Mouse (Mus musculus) liver, adult 2 months (tissue): Measurements from ENCODE around the gene Utp20. TPM values are rescaled to one million over a fixed set of nuclear protein-coding genes. Genes with fewer than 3 reads are reported as not detected.
A peak's percentile ranks its signal among the peaks of the same experiment; 100 is the strongest.
"Not testable (repeated sequence)": the region's sequence is repeated elsewhere in the genome, so short reads cannot be mapped to it uniquely, and the experiment has no call there.

Experiments used
- DNase-seq: peaks from one replicate; pipeline ENCODE4 v3.0.0-alpha.2; 2011; ENCODE audit warnings: low read depth, low spot score; ENCODE audit errors: extremely low read depth
- H3K27ac ChIP-seq: fragments of 200-500 bp; replicated peaks from 2 replicates; pipeline ENCODE4 v1.5.1; 2012; ENCODE audit warnings: low read depth, mild to moderate bottlenecking, control low read depth, inconsistent platforms, low read length; ENCODE audit not compliant: insufficient read depth
- H3K27me3 ChIP-seq: fragments of 200-500 bp; 2 replicates; pipeline ENCODE4 v1.6.1; 2012; ENCODE audit warnings: mild to moderate bottlenecking, moderate library complexity, low read length, inconsistent platforms; ENCODE audit not compliant: control insufficient read depth, insufficient read depth
- H3K36me3 ChIP-seq: fragments of 200-500 bp; 2 replicates; pipeline ENCODE4 v1.6.1; 2012; ENCODE audit warnings: low read length, inconsistent platforms; ENCODE audit not compliant: control insufficient read depth, insufficient read depth
- H3K4me1 ChIP-seq: fragments of 200-500 bp; 2 replicates; pipeline ENCODE4 v1.6.1; 2011; ENCODE audit warnings: low read length; ENCODE audit not compliant: control insufficient read depth, insufficient read depth
- H3K4me3 ChIP-seq: fragments of 200-500 bp; 2 replicates; pipeline ENCODE4 v1.5.1; 2011; ENCODE audit warnings: low read depth, mild to moderate bottlenecking, control low read depth, low read length, moderate library complexity; ENCODE audit not compliant: insufficient read depth
- H3K79me2 ChIP-seq: fragments of 200-500 bp; 2 replicates; pipeline ENCODE4 v1.6.1; 2012; ENCODE audit warnings: inconsistent platforms, mild to moderate bottlenecking, low read length, moderate library complexity; ENCODE audit not compliant: control insufficient read depth, insufficient read depth
- H3K9ac ChIP-seq: fragments of 200-500 bp; 2 replicates; pipeline ENCODE4 v1.6.1; 2012; ENCODE audit warnings: low read depth, mild to moderate bottlenecking, control low read depth, inconsistent platforms, low read length
- CTCF ChIP-seq: fragments of 200-500 bp; IDR thresholded peaks from 2 replicates; pipeline ENCODE4 v1.5.1; 2011; ENCODE audit warnings: low read depth, low read length, control low read depth
- POLR2A ChIP-seq: fragments of 200-500 bp; IDR thresholded peaks from 2 replicates; pipeline ENCODE4 v1.6.1; 2011; ENCODE audit warnings: low read length, control low read depth; ENCODE audit not compliant: insufficient read depth; ENCODE audit errors: extremely low read depth
- WGBS: fragments of 180-500 bp; shearing (Covaris S2); methylation state at CpG from one replicate; pipeline ENCODE4 v1.1.7; 2018; 5-methylcytosine and 5-hydroxymethylcytosine counted together
- polyA plus RNA-seq: library from polyadenylated mRNA; depleted of rRNA; stranded (reverse); fragments of >200 nt; gene quantifications from 2 replicates; pipeline ENCODE4 v1.2.3, GENCODE M21; 2012
- total RNA-seq: library from RNA; depleted of rRNA; stranded (reverse); fragments of >200 nt; gene quantifications from 2 replicates; pipeline ENCODE4 v1.2.3, GENCODE M21; 2014

Utp20 gene
- total and polyA plus RNA-seq, 2 experiments, result 3.4 to 9.4 TPM

- Histone ChIP-seq H3K27me3 (no peaks in the 10 kb centered on the region), H3K4me3 (no peak overlapping the region), H3K79me2 (no peaks in the 10 kb centered on the region), H3K36me3 (peaks cover 48% of the 10 kb centered on the region), H3K27ac (no peak overlapping the region), H3K9ac (no peak overlapping the region), H3K4me1 (no peaks in the 10 kb centered on the region)
- no peak for DNase-seq
- WGBS, result 91% methylated on average over 4 of the region's 4 CpGs
- no peak for TF ChIP-seq POLR2A
- no peak for TF ChIP-seq CTCF
These were observed 29.7 kb downstream of the Utp20 start for GRCm38 (mm10) chr10:88796939-88797338.

- peaks cover 47% of the 10 kb centered on the region for H3K36me3 ChIP-seq
- TF ChIP-seq POLR2A (no peak), CTCF (no peak)
These were observed 31.4 kb downstream of the Utp20 start for GRCm38 (mm10) chr10:88795226-88795625.

GRCm38 (mm10) chr10:88794606-88795005, 32.0 kb downstream of the Utp20 start:
- Histone ChIP-seq H3K4me1 (no peaks in the 10 kb centered on the region), H3K27me3 (no peaks in the 10 kb centered on the region), H3K27ac (no peak overlapping the region), H3K4me3 (no peak overlapping the region), H3K9ac (no peak overlapping the region), H3K79me2 (no peaks in the 10 kb centered on the region), H3K36me3 (peaks cover 46% of the 10 kb centered on the region)
- no peak for DNase-seq
- TF ChIP-seq CTCF (no peak), POLR2A (no peak)
- WGBS, result 94% methylated on average over 8 of the region's 8 CpGs

More at GRCm38 (mm10) chr10:88795226-88795625, 31.4 kb downstream of the Utp20 start:
- Histone ChIP-seq H3K27ac (no peak overlapping the region), H3K4me3 (no peak overlapping the region), H3K79me2 (no peaks in the 10 kb centered on the region), H3K4me1 (no peaks in the 10 kb centered on the region), H3K27me3 (no peaks in the 10 kb centered on the region), H3K9ac (no peak overlapping the region)
- DNase-seq, result no peak
- WGBS, result 88% methylated on average over 7 of the region's 7 CpGs

DNA sequence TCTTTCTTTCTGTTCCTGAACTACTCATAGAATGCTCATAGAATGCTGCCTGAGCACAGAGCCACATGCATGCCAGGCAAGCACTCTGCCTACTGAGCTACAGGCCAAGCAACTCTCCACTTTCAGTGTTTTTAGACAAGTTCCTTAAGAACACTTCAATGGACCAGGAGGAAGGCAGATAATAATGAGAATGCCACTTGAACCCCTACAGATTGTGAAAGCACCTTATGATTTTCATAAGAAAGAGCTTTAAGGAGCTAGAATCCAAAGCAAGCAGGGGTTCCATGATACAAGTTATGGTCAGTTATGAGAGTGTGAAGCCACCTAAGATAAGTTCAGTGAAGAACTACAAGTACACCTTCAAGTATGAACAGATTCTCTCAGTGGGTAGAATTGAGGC, 32.9 kb downstream of the Utp20 start:
- H3K9ac ChIP-seq, result no peak overlapping the region
- H3K4me1 ChIP-seq, result no peaks in the 10 kb centered on the region
- no peak for DNase-seq
- no peak overlapping the region for H3K27ac ChIP-seq
- no peak overlapping the region for H3K4me3 ChIP-seq
- no peaks in the 10 kb centered on the region for H3K27me3 ChIP-seq
- peaks cover 48% of the 10 kb centered on the region for H3K36me3 ChIP-seq
- TF ChIP-seq CTCF (no peak), POLR2A (no peak)
- H3K79me2 ChIP-seq, result no peaks in the 10 kb centered on the region

DNA sequence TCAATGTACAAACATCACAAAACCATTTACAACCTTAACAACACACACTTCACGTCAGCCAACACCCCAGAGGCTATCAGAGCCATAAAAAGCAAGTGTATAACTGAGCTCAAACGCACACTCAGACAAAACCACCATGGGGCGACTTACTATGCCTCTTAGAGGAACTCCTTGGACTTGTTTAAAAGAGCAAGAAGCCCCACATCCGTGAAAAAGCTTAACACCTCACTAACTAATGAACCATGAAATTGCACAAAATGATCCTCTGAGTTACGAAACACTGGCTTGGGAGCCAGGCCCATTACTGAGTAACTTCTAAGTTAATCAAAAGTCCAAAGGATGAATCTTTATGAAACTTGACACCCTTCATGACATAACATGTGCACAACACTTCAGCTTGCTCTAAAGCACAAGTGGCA, 42.1 kb downstream of the Utp20 start:
- no peaks in the 10 kb centered on the region for H3K27me3 ChIP-seq
- H3K36me3 ChIP-seq, result peaks cover 25% of the 10 kb centered on the region
- H3K9ac ChIP-seq, result peak overlapping the region; percentile 40; the same call in 1 of the 2 replicates
- TF ChIP-seq POLR2A (no peak), CTCF (no peak)
- H3K79me2 ChIP-seq, result no peaks in the 10 kb centered on the region
- no peak overlapping the region for H3K4me3 ChIP-seq
- H3K27ac ChIP-seq, result peak overlapping the region; percentile 87
- H3K4me1 ChIP-seq, result peaks cover 4% of the 10 kb centered on the region
- peak; percentile 95 for DNase-seq
- WGBS, result 44% methylated on average over 5 of the region's 5 CpGs

DNA sequence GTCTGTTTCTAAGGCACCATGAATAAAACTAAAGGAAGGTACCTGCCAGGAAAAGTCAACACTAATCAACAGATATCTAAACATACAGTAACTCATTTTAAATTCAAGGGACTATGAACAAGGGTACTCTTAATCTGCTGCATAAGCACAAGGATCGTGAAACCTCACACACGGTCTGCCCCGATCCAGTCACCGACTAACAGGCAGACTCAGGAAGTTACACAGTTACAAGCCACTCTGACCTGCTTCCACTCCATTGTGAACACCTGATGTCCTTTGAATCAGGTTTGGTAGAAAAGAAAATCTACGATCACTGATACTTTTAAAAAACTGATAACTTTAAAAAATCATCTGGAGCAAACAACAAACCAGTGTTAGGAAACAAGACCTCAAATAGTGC, 42.7 kb downstream of the Utp20 start:
- Histone ChIP-seq H3K27ac (peak overlapping the region; percentile 87), H3K4me3 (no peak overlapping the region), H3K36me3 (peaks cover 25% of the 10 kb centered on the region), H3K9ac (no peak overlapping the region), H3K27me3 (no peaks in the 10 kb centered on the region), H3K4me1 (peaks cover 4% of the 10 kb centered on the region), H3K79me2 (no peaks in the 10 kb centered on the region)
- peak; percentile 57 for DNase-seq
- WGBS, result 51% methylated on average over 5 of the region's 5 CpGs
- TF ChIP-seq POLR2A (no peak), CTCF (no peak)

DNA sequence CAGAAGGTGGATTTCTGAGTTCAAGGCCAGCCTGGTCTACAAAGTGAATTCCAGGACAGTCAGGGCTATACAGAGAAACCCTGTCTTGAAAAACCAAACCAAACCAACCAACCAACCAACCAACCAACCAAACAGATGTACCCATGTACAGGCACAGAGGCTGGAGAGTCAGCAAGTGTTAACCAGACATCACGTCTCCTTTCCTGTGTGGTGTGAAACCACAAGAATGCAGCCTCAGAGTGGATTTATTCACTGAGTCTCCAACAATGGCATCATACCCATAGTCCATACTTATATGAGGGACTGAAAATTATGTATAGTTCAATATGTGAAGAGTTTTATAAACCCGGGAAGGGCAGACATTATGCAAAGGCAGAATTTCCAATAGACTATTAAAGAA, 43.5 kb downstream of the Utp20 start:
- 94% methylated on average over 2 of the region's 2 CpGs for WGBS
- not testable (repeated sequence) for H3K79me2 ChIP-seq, H3K27me3 ChIP-seq, H3K4me1 ChIP-seq, DNase-seq, H3K4me3 ChIP-seq, H3K27ac ChIP-seq, H3K9ac ChIP-seq
- H3K36me3 ChIP-seq, result peaks cover 26% of the 10 kb centered on the region
